Mouse (Mus musculus) right cerebral cortex, postnatal 36 days (tissue): ENCODE measurements around the gene Ano6.

Experiments used
- DNase-seq, 2 experiments: peaks; one replicate each; pipeline ENCODE4 v3.0.0; 2022; ENCODE audit warnings: low spot score in 2 of 2, mixed read lengths in 1 of 2

Gene Ano6

GRCm38 (mm10) chr15:95855953-95856352 is 65.3 kb downstream of the Ano6 start:
- DNase-seq: no peak

GRCm38 (mm10) chr15:95856684-95857595 is 66.3 kb downstream of the Ano6 start:
- no peak for DNase-seq

- DNase-seq: no peak
Measured at GRCm38 (mm10) chr15:95858876-95859655, 68.4 kb downstream of the Ano6 start.

- DNase-seq: no peak
Measured at GRCm38 (mm10) chr15:95863865-95864660, 73.4 kb downstream of the Ano6 start.

GRCm38 (mm10) chr15:95865311-95866100 is 74.9 kb downstream of the Ano6 start:
- DNase-seq: no peak

GRCm38 (mm10) chr15:95868172-95868571 is 77.5 kb downstream of the Ano6 start:
- DNase-seq: no peak

GRCm38 (mm10) chr15:95869611-95870010 is 79.0 kb downstream of the Ano6 start:
- no peak for DNase-seq

GRCm38 (mm10) chr15:95871631-95872030 is 81.0 kb downstream of the Ano6 start:
- no peak for DNase-seq

GRCm38 (mm10) chr15:95872447-95872846 is 81.8 kb downstream of the Ano6 start:
- DNase-seq: no peak

GRCm38 (mm10) chr15:95873276-95873675 is 82.6 kb downstream of the Ano6 start:
- no peak for DNase-seq

GRCm38 (mm10) chr15:95874216-95874615 is 83.6 kb downstream of the Ano6 start:
- no peak for DNase-seq

- DNase-seq: no peak
Measured at GRCm38 (mm10) chr15:95874726-95875125, 84.1 kb downstream of the Ano6 start.

- no peak for DNase-seq
Measured at GRCm38 (mm10) chr15:95875898-95876297, 85.3 kb downstream of the Ano6 start.

- no peak for DNase-seq
Measured at GRCm38 (mm10) chr15:95880616-95881151, 90.0 kb downstream of the Ano6 start.

- DNase-seq: no peak
Measured at GRCm38 (mm10) chr15:95882436-95882835, 91.8 kb downstream of the Ano6 start.

GRCm38 (mm10) chr15:95883559-95883958 is 92.9 kb downstream of the Ano6 start:
- DNase-seq: no peak

GRCm38 (mm10) chr15:95884658-95885620 is 94.3 kb downstream of the Ano6 start:
- no peak for DNase-seq

- peak in 1 of 2 experiments; percentile 22 for DNase-seq
Measured at GRCm38 (mm10) chr15:95885953-95886820, 95.5 kb downstream of the Ano6 start.

- DNase-seq: peak; percentile 37 to 51
Measured at GRCm38 (mm10) chr15:95887365-95887764, 96.7 kb downstream of the Ano6 start.
